Comparison of ENCODE assay signal across 29 mouse cellular contexts in the genomic region with DNA sequence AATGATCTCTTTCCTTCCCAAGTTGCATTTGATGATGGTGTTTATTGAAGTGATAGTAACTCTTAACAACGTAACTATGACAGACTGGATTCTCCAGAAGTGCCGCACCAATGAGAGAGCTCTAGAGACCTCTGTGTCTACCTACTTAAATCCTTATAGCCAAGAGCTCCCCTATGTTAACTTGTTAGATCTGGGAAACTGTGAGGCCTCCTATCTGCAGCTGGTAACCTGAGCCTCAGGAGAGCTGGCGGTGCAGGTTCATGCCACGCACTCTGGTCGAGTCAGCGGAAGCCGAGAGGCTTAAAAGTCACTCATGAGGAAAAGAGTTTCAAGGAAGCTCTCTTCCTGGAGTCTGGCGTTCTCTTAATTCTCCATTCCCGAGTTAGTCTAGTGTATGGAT. TPM values are rescaled to one million over a fixed set of nuclear protein-coding genes. Genes with fewer than 3 reads are reported as not detected.
"Had no signal": no experiment of that assay in that cellular context is flagged by ENCODE, and none has a peak within 500 bp of the region (broad histone marks: within the 10 kb centered on the region; RNA-seq: fewer than 3 reads in every experiment).

No protein-coding gene starts in this region.

- H3K4me2 ChIP-seq: forebrain, embryonic 15.5 days; heart, embryonic 12.5 days; hindbrain, embryonic 13.5 days; hindbrain, embryonic 15.5 days; limb, embryonic 13.5 days; limb, embryonic 15.5 days; liver, embryonic 12.5 days had no signal

- H3K4me1 ChIP-seq: forebrain, embryonic 15.5 days; heart, embryonic 10.5 days; heart, embryonic 12.5 days; hindbrain, embryonic 13.5 days; hindbrain, embryonic 15.5 days; limb, embryonic 15.5 days; liver, embryonic 12.5 days had no signal

- H3K4me3 ChIP-seq: forebrain, embryonic 15.5 days; heart, embryonic 10.5 days; heart, embryonic 12.5 days; hindbrain, embryonic 13.5 days; hindbrain, embryonic 15.5 days; limb, embryonic 13.5 days; limb, embryonic 15.5 days; liver, embryonic 12.5 days had no signal

- H3K27ac ChIP-seq: forebrain, embryonic 15.5 days; heart, embryonic 10.5 days; hindbrain, embryonic 13.5 days; hindbrain, embryonic 15.5 days; hindbrain, postnatal 0 days; limb, embryonic 13.5 days; limb, embryonic 15.5 days; liver, embryonic 12.5 days; liver, embryonic 14.5 days had no signal

- H3K9ac ChIP-seq: forebrain, embryonic 15.5 days; forebrain, postnatal 0 days; heart, embryonic 12.5 days; hindbrain, embryonic 13.5 days; hindbrain, embryonic 15.5 days; limb, embryonic 13.5 days; limb, embryonic 15.5 days; liver, embryonic 12.5 days; liver, embryonic 14.5 days had no signal

- H3K36me3 ChIP-seq: forebrain, embryonic 15.5 days; heart, embryonic 10.5 days; heart, embryonic 12.5 days; hindbrain, embryonic 13.5 days; hindbrain, embryonic 15.5 days; limb, embryonic 13.5 days; limb, embryonic 15.5 days; liver, embryonic 12.5 days had no signal

- H3K27me3 ChIP-seq: forebrain, embryonic 15.5 days; heart, embryonic 12.5 days; hindbrain, embryonic 13.5 days; hindbrain, embryonic 15.5 days; limb, embryonic 13.5 days; limb, embryonic 15.5 days; liver, embryonic 12.5 days had no signal

- ATAC-seq: forebrain, embryonic 15.5 days; forebrain, postnatal 0 days; hindbrain, postnatal 0 days; intestine, embryonic 16.5 days; liver, embryonic 12.5 days had no signal

- H3K9me3 ChIP-seq: forebrain, embryonic 15.5 days; heart, embryonic 10.5 days; heart, embryonic 12.5 days; hindbrain, embryonic 13.5 days; hindbrain, embryonic 15.5 days; limb, embryonic 13.5 days; limb, embryonic 15.5 days; liver, embryonic 12.5 days had no signal

- DNase-seq: forebrain, postnatal 0 days; gastrocnemius, postnatal 14 days; gastrocnemius, postnatal 36 days; heart, adult 18-20 months; heart, postnatal 10 days; heart, postnatal 36 days; kidney, postnatal 14 days; layer of hippocampus, adult 9-11 months; layer of hippocampus, postnatal 36 days; left cerebral cortex, postnatal 4 days had no signal

RNA-seq across cellular contexts. Expression of a gene that starts 33.8 kb away (rescaled TPM):
- total RNA-seq: gastrocnemius, adult 18-20 months; gastrocnemius, adult 8-10 months; gastrocnemius, postnatal 36 days; heart, adult 18-20 months; heart, adult 8-10 months; heart, postnatal 10 days; heart, postnatal 36 days; hematopoietic stem cell, adult 5-6 weeks; liver, adult 2 months had no signal
- polyA plus RNA-seq: heart, embryonic 14.5 days; intestine, embryonic 16.5 days; large intestine, adult 2 months; liver, adult 2 months; liver, embryonic 14.5 days; liver, embryonic 16.5 days had no signal
